Mouse (Mus musculus) layer of hippocampus, adult 2 months (tissue): ENCODE measurements around the gene Cdt1. TPM values are rescaled to one million over a fixed set of nuclear protein-coding genes. Genes with fewer than 3 reads are reported as not detected.

Source experiments
- DNase-seq, 2 experiments: peaks; one replicate each; pipeline ENCODE4 v3.0.0; 2022; ENCODE audit warnings: low spot score in 2 of 2
- H3K27ac ChIP-seq: fragments of 200-600 bp; 2 replicates; pipeline ENCODE4 v1.8.1; 2022
- H3K4me3 ChIP-seq: fragments of 200-600 bp; 2 replicates; pipeline ENCODE4 v1.8.1; 2022; ENCODE audit warnings: mild to moderate bottlenecking
- CTCF ChIP-seq: fragments of 200-600 bp; conservative IDR thresholded peaks from 2 replicates; pipeline ENCODE4 v1.8.1; 2022; ENCODE audit warnings: antibody characterized with exemption, mild to moderate bottlenecking, moderate library complexity
- long read RNA-seq, 2 experiments: library from polyadenylated mRNA; stranded (forward); transcript quantifications; one replicate each; pipeline ENCODE4 v2.0.0; 2021; ENCODE audit warnings: borderline mapping rate in 2 of 2
- total RNA-seq, 2 experiments: library from RNA; stranded (reverse); gene quantifications; 2 replicates each; pipeline ENCODE4 v1.2.3; 2021

Cdt1 gene
- 1 to 10 TPM; 1.3 to 1.6 TPM for total RNA-seq
- long read RNA-seq, experiment 1, partial matches to known transcripts = 1 of 4 reads
- long read RNA-seq, experiment 1, other reads (novel, unspliced or antisense) = 2 of 4 reads
- long read RNA-seq, experiment 2, partial matches to known transcripts = 0 of 1 reads
- long read RNA-seq, experiment 2, other reads (novel, unspliced or antisense) = 0 of 1 reads

DNA sequence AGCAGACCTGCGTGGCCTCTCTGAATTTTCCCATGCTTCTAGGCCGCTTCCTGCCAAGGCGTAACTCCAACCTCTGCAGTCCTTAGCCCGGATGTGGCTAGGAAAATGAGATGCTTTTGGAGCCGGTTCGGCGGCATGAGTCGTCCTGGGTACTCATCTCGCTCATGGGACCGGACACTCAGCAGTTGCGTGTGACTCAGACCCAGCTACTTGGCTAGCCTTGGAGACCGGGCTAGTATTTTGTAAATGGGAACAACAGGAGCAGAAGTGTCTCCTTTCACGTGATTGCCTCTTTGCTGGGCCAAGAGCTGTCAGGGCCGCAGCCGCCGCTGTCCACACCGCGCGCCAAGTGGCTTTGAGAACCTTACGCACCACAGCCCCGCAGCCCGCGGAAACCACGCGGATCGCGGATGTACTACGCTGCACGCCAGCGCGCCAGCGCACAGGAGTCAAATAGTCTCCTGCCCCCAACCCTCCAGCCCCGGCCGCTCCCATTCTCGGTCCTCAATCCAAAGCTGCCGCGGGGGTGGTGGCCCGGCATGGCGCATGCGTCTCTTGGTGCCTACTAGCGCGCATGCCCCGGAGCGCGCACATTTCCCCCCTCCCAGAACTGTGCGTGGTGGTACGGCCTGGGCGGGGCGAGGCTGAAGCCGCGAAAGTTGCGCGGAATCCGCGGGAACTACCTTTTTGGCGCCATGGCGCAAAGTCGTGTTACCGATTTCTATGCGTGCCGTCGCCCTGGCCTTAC, at the start of gene Cdt1:
TSS of gene Cdt1 (plus strand) at position 655 of the 748 bp plus-strand sequence.
- peak; percentile 93 to 95 for DNase-seq
- TF ChIP-seq CTCF = peak; percentile 23
- H3K4me3 ChIP-seq = peak within 1 kb of the TSS; percentile 83
- peak within 1 kb of the TSS; percentile 92 for H3K27ac ChIP-seq

- H3K27ac ChIP-seq = peak overlapping the region; percentile 36; the same call in 1 of the 2 replicates
- TF ChIP-seq CTCF = no peak
- DNase-seq = no peak
- no peak overlapping the region for H3K4me3 ChIP-seq
Measured at GRCm38 (mm10) chr8:122520611-122521010, 47.2 kb upstream of the Cdt1 start.

DNA sequence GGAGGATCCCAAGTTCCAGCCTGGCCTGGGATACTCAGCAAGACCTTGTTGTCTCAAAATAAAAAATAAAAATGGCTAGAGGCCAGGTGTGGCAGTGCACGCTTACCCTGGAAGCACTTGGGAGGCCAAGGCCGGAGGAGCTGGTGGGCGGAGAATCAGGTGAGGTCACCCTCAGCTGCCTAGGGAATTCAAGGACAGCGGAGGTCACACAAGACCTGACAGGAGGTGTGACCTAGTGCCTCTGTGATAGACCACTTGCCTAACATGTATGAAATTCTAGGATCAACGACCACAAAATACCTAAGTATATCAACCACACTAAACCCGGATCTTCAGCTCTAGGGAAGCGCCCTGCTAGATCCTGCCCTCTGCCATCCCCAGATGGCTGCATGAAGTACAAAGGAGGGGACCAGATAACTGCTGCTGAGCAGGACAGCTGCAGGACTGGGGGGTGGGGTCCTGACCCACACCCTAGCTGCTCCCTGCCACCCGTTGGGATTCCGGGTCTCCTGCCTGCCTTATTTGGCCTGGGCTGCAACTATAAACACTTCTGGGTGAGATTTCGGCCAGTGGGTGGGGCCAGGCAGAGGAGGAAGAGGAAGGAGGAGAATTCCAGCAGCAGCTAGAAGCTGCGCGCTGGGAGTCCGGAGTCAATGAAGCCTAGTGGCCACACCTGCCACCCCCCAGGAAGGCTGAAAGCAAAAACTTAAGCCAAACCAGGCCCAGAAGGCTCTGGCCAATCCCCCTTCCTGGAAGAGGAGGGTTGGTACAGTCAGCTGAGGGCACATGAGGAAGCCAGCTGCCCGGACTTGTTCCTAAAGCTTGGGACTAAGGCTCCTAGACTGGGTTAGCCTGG, 44.8 kb upstream of the Cdt1 start:
- Histone ChIP-seq H3K4me3 (no peak overlapping the region), H3K27ac (peak overlapping the region; percentile 63)
- TF ChIP-seq CTCF = no peak
- no peak for DNase-seq

DNA sequence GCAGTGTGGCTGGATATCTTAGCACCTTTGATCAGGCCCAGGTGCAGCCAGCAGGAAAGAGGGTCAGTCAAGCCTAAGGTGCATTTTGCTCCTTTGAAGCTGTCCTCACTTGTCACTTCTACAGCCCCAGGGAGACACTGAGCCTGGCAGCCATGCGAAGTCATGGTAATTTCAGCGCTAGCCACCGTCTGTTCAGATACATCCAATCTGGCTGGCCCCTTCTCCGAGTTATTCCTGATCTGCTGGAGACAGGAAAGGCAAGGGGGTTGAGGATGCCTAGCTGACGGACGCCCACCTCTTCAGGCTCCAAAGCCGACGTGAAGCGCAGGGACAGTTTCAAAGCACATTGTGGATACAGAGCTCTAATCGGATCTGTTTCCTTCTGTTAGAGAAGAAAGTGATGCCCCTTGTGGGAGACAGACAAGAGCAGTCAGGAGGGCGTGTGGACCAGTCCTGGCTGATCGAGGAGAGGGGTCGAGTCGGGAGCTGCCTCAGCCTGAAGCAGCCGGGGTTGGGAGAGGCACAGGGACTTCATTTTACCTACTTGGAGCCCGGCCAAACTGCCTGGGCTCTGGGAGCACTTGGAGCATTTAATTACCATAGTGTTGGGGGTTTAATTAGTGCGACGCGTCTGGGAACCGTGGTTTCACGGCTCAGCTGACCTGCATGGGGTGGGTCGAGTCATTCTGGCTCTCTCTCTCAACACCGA, 44.0 kb upstream of the Cdt1 start:
- peak overlapping the region; percentile 63 for H3K27ac ChIP-seq
- H3K4me3 ChIP-seq = peak overlapping the region; percentile 13; the same call in 1 of the 2 replicates

DNA sequence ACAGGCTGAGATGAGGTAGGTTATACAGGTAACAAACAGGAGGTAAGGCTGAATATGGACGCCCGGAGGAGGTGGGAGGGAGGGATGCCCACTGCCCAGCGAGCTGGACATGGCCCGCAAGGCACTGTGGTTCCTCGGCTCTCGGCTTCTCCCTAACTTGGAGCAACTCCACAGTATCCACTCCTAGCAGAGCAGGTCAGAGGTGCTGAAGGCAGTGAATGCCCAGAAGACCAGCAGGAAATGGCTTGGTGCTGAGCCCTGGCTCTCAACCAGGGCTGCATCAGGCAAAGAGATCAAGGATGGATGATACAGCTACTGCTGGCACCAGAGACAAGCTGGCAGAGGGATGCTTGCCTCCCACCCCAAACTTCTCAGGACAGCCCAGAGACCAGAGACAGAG, 43.3 kb upstream of the Cdt1 start:
- H3K27ac ChIP-seq = no peak overlapping the region
- no peak overlapping the region for H3K4me3 ChIP-seq
- DNase-seq = no peak
- no peak for TF ChIP-seq CTCF

More for the DNA sequence above, 44.0 kb upstream of the Cdt1 start:
- DNase-seq = peak in 1 of 2 experiments; percentile 13
- TF ChIP-seq CTCF = no peak

GRCm38 (mm10) chr8:122525004-122525403, 42.8 kb upstream of the Cdt1 start:
- H3K4me3 ChIP-seq = no peak overlapping the region
- H3K27ac ChIP-seq = no peak overlapping the region
- no peak for TF ChIP-seq CTCF
- DNase-seq = no peak

DNA sequence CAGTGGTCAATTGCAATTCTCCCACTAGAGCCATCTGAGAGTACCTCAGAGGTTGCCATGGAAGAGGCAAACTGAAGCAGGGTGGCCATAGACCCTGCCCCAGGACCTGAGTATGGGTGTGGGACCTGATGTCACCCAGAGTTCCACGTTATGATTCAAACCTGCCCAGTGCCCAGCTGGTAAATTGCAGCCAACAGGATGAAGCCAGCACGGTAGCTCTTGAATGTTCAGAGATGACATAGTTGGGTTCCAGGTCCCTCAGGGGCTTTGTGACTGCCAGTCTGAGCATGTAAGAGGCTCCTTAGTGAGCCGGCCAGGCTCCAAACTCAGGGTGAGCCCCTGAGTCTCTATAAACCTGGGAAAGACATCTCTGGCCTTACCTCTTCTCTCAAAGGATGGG, 41.7 kb upstream of the Cdt1 start:
- TF ChIP-seq CTCF = no peak
- DNase-seq = no peak

DNA sequence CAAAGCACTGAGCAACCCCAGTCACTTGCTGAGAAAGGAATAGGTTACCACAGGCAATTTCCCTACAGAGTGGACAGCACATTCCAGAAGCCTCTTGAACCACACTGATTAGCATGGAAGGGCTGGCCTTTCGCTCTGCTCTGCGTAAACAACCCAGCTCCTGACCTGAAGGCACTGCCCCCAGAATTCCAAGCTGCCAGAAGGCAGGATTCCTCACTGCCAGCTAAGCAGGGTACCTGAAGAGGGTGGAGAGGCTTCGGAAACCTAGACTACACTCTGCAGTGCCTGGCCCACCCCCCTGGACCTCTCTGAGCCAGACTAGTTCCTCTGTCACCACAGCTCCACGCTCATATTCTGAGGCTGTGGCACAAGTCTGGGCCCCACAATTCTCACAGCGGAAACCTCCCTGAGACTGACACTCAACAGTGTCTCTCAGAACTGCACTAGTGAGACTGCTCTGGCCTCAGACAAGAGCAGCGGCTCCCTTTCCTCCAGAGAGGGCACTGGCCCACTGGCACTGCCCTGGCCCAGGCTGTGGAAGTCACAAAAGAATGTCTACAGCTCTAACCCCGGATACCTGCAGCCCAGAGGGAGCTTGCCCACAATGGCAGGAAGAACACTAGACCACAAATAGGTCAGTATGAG, 41.2 kb upstream of the Cdt1 start:
- no peak for DNase-seq
- Histone ChIP-seq H3K27ac (peak overlapping the region; percentile 10; the same call in 1 of the 2 replicates), H3K4me3 (no peak overlapping the region)
- no peak for TF ChIP-seq CTCF

More for the DNA sequence above, 41.7 kb upstream of the Cdt1 start:
- Histone ChIP-seq H3K27ac (no peak overlapping the region), H3K4me3 (no peak overlapping the region)

DNA sequence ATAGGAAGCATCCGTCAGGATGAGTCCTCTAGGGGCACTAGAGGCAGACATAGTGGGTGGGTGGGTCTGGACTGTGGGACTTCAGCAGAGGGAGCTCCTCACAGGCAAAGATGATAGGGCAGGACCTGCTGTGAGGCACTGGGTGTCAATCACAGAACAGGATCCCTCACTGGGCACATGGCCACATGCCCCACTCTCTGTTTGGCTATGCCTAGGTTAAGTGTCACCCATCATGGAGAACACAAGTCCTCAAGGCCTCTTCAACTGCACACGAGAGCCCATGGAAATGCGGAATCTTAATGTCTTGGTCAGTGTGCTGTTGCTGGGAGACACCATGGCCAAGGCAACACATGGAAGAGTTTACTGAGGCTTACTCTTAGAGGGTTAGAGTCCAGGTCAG, 39.9 kb upstream of the Cdt1 start:
- no peak for DNase-seq
- Histone ChIP-seq H3K27ac (no peak overlapping the region), H3K4me3 (no peak overlapping the region)
- TF ChIP-seq CTCF = no peak

DNA sequence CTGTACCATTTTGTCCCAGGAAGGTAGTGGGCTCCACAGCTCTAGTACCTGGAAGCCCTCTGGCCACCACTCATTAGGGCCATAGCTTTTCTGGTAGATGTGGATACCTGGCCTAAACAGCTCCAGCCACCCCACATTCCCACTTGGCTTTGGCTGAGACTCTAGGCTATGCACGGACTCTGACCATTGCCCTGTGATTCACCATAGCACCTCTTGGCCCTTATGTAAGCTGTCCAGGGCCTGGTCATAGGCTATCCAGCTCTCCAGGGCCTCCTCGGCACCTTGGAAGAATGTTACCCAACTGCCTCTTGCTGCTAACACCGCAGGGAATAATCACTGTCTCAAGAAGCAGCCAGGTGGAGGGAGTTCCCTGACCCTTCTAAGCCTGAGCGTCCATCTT, 38.7 kb upstream of the Cdt1 start:
- TF ChIP-seq CTCF = no peak

GRCm38 (mm10) chr8:122531312-122531711, 36.5 kb upstream of the Cdt1 start:
- no peak for DNase-seq
- no peak overlapping the region for H3K4me3 ChIP-seq
- no peak for TF ChIP-seq CTCF
- H3K27ac ChIP-seq = no peak overlapping the region

More for the DNA sequence above, 38.7 kb upstream of the Cdt1 start:
- Histone ChIP-seq H3K27ac (no peak overlapping the region), H3K4me3 (no peak overlapping the region)
- DNase-seq = no peak

DNA sequence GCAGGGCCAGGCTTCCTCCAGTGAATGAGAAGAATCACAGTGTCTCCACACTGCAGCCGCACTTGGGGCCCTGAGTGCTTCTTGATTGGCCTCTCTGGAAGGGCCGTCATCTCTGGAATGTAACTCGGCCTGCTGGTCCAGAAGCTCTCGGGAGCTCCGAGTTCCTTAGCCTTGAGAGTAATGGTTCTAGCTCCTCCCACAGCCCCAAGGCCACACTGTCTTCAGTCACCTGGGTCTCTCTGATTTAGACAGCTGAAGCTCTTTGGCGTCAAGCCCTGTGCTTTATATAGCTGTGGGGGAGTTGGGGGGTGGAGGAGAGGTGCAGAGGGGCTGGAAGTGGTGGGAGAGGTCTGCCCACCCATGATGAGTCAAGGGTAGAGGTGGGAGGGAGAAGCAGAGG, 30.8 kb upstream of the Cdt1 start:
- Histone ChIP-seq H3K4me3 (no peak overlapping the region), H3K27ac (no peak overlapping the region)
- TF ChIP-seq CTCF = no peak
- DNase-seq = no peak
